Mouse (Mus musculus): ENCODE measurements around the gene Hpcal4.
"Not testable (repeated sequence)": the region's sequence is repeated elsewhere in the genome, so short reads cannot be mapped to it uniquely, and the experiment has no call there.

The Hpcal4 gene

GRCm38 (mm10) chr4:123182328-123183238 is at the start of gene Hpcal4:
Hpcal4 (plus strand) TSS chr4:123183227.
- DNase-seq: peak; percentile 51 to 59

GRCm38 (mm10) chr4:123137551-123137950 is 45.5 kb upstream of the Hpcal4 start:
- DNase-seq: no peak

GRCm38 (mm10) chr4:123139513-123140154 is 43.4 kb upstream of the Hpcal4 start, which contains the start of gene Ppie:
Ppie (minus strand) TSS chr4:123139951.
- peak; percentile 87 to 88 for DNase-seq

GRCm38 (mm10) chr4:123147446-123148150 is 35.4 kb upstream of the Hpcal4 start:
- DNase-seq: no peak

GRCm38 (mm10) chr4:123152003-123152402 is 31.0 kb upstream of the Hpcal4 start:
- peak in 1 of 2 experiments; percentile 11 for DNase-seq

- DNase-seq: no peak
Observed at GRCm38 (mm10) chr4:123152976-123153375, 30.1 kb upstream of the Hpcal4 start.

GRCm38 (mm10) chr4:123155004-123155403 is 28.0 kb upstream of the Hpcal4 start:
- DNase-seq: peak; percentile 62 to 75

- no peak for DNase-seq
Observed at GRCm38 (mm10) chr4:123155427-123155826, 27.6 kb upstream of the Hpcal4 start.

GRCm38 (mm10) chr4:123155840-123156239 is 27.2 kb upstream of the Hpcal4 start:
- DNase-seq: no peak

- DNase-seq: peak; percentile 30 to 43
Observed at GRCm38 (mm10) chr4:123160571-123160970, 22.5 kb upstream of the Hpcal4 start.

- not testable (repeated sequence) for DNase-seq
Observed at GRCm38 (mm10) chr4:123161251-123161650, 21.8 kb upstream of the Hpcal4 start.

- no peak for DNase-seq
Observed at GRCm38 (mm10) chr4:123162305-123162917, 20.6 kb upstream of the Hpcal4 start.

- DNase-seq: no peak
Observed at GRCm38 (mm10) chr4:123164157-123164556, 18.9 kb upstream of the Hpcal4 start.

- DNase-seq: peak in 1 of 2 experiments; percentile 21
Observed at GRCm38 (mm10) chr4:123171811-123172210, 11.2 kb upstream of the Hpcal4 start.

GRCm38 (mm10) chr4:123183239-123184056 is 421 bp downstream of the Hpcal4 start:
- peak; percentile 92 to 93 for DNase-seq

- no peak for DNase-seq
Observed at GRCm38 (mm10) chr4:123184816-123185215, 1.8 kb downstream of the Hpcal4 start.

GRCm38 (mm10) chr4:123192336-123192735 is 9.3 kb downstream of the Hpcal4 start:
- DNase-seq: no peak

GRCm38 (mm10) chr4:123193791-123194190 is 10.8 kb downstream of the Hpcal4 start:
- no peak for DNase-seq

GRCm38 (mm10) chr4:123196695-123197094 is 13.7 kb downstream of the Hpcal4 start:
- DNase-seq: no peak

GRCm38 (mm10) chr4:123200771-123201185 is 17.8 kb downstream of the Hpcal4 start:
- DNase-seq: peak; percentile 89
